Mouse (Mus musculus) lung, embryonic 14.5 days (tissue): Measurements from ENCODE around the gene Bahd1. TPM values are rescaled to one million over a fixed set of nuclear protein-coding genes. Genes with fewer than 3 reads are reported as not detected.
A peak's percentile ranks its signal among the peaks of the same experiment; 100 is the strongest.

Experiments
- ATAC-seq: fragments of 200-750 bp; cut with Nextera tagmentation; 2 replicates; pipeline ENCODE4 v1.8.0; 2017; ENCODE audit warnings: mild to moderate bottlenecking, moderate TSS enrichment, moderate library complexity; ENCODE audit not compliant: insufficient read depth
- DNase-seq: peaks from one replicate; pipeline ENCODE4 v3.0.0-alpha.2; 2015
- H3K27ac ChIP-seq: fragments of 300-500 bp; sonication (generic); 2 replicates; pipeline ENCODE4 v1.5.1; 2014; ENCODE audit warnings: low read depth, mild to moderate bottlenecking, moderate library complexity
- H3K27me3 ChIP-seq: fragments of 300-500 bp; sonication (generic); 2 replicates; pipeline ENCODE4 v1.6.1; 2014; ENCODE audit warnings: low read length, control low read depth; ENCODE audit not compliant: insufficient read depth
- H3K36me3 ChIP-seq: fragments of 300-500 bp; sonication (generic); 2 replicates; pipeline ENCODE4 v1.6.1; 2014; ENCODE audit warnings: control low read depth; ENCODE audit not compliant: insufficient read depth
- H3K4me1 ChIP-seq: fragments of 300-500 bp; sonication (generic); 2 replicates; pipeline ENCODE4 v1.6.1; 2014; ENCODE audit warnings: antibody characterized with exemption, control low read depth; ENCODE audit not compliant: insufficient read depth
- H3K4me2 ChIP-seq: fragments of 300-500 bp; sonication (generic); 2 replicates; pipeline ENCODE4 v1.6.1; 2014; ENCODE audit warnings: mild to moderate bottlenecking
- H3K4me3 ChIP-seq: fragments of 300-500 bp; sonication (generic); 2 replicates; pipeline ENCODE4 v1.5.1; 2014; ENCODE audit warnings: low read depth, low read length
- H3K9ac ChIP-seq: fragments of 300-500 bp; sonication (generic); 2 replicates; pipeline ENCODE4 v1.6.1; 2014
- H3K9me3 ChIP-seq: fragments of 300-500 bp; sonication (generic); 2 replicates; pipeline ENCODE4 v1.6.1; 2016; ENCODE audit warnings: low read depth, low read length, control low read depth
- CTCF ChIP-seq: IDR thresholded peaks from 2 replicates; pipeline ENCODE4 v1.5.1; 2016; ENCODE audit warnings: antibody characterized with exemption, low read depth
- WGBS: fragments of 180-500 bp; shearing (Covaris S2); extraction: QIAGEN DNeasy Blood & Tissue Kit; methylation state at CpG from one replicate; pipeline ENCODE4 v1.1.7; 2014; 5-methylcytosine and 5-hydroxymethylcytosine counted together
- polyA plus RNA-seq: library from polyadenylated mRNA; unstranded; fragments of >200 nt; fragmentation: Nextera tagmentation; extraction: Ambion mirVana; gene quantifications from 2 replicates; pipeline ENCODE4 v1.2.1, GENCODE M21; 2014

The Bahd1 gene
- polyA plus RNA-seq, 1 experiment from 2014 or later: 0.83 TPM

GRCm38 (mm10) chr2:118913551-118914276, 13.5 kb downstream of the Bahd1 start:
- WGBS: 54% methylated on average over 11 of the region's 11 CpGs
- no peaks in the 10 kb centered on the region for H3K9me3 ChIP-seq
- H3K4me1 ChIP-seq: 0 out of 2 replicates have a peak, but pooled peaks cover 3% of the 10 kb centered on the region
- ATAC-seq (no peak), DNase-seq (no peak)
- H3K4me2 ChIP-seq: no peak overlapping the region
- 0 out of 2 replicates have a peak overlapping the region, but pooled peaks have one; percentile 7 for H3K9ac ChIP-seq
- H3K36me3 ChIP-seq: 0 out of 2 replicates have a peak, but pooled peaks cover 9% of the 10 kb centered on the region
- H3K27me3 ChIP-seq: no peaks in the 10 kb centered on the region
- H3K27ac ChIP-seq: no peak overlapping the region
- H3K4me3 ChIP-seq: no peak overlapping the region
- TF ChIP-seq CTCF: no peak

GRCm38 (mm10) chr2:118914685-118915084, 14.5 kb downstream of the Bahd1 start:
- Histone ChIP-seq H3K4me3 (no peak overlapping the region), H3K9me3 (no peaks in the 10 kb centered on the region), H3K4me2 (no peak overlapping the region), H3K27ac (no peak overlapping the region), H3K27me3 (no peaks in the 10 kb centered on the region), H3K9ac (no peak overlapping the region), H3K4me1 (0 out of 2 replicates have a peak, but pooled peaks cover 3% of the 10 kb centered on the region), H3K36me3 (0 out of 2 replicates have a peak, but pooled peaks cover 13% of the 10 kb centered on the region)
- no peak for TF ChIP-seq CTCF
- DNase-seq (no peak), ATAC-seq (no peak)
- 53% methylated on average over 8 of the region's 8 CpGs for WGBS

DNA sequence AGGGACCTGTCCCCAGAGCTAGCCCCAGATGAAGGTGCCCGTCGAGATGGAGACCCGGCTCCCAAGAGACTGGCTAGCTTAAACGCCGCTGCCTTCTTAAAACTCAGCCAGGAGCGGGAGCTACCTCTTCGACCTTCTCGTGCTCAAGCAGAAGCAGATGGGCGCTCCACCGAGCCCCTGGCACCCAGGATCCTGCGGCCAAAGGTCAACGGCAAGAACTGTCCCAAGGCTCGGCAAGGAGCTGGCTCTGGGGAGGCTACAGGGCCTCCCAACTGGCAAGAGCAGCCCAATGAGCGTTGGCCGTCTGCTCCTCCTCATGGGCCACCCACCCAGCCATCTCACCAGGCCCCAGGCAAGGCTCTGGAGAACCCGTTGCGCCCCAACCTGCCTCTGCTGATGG, 16.3 kb downstream of the Bahd1 start:
- ATAC-seq: no peak

DNA sequence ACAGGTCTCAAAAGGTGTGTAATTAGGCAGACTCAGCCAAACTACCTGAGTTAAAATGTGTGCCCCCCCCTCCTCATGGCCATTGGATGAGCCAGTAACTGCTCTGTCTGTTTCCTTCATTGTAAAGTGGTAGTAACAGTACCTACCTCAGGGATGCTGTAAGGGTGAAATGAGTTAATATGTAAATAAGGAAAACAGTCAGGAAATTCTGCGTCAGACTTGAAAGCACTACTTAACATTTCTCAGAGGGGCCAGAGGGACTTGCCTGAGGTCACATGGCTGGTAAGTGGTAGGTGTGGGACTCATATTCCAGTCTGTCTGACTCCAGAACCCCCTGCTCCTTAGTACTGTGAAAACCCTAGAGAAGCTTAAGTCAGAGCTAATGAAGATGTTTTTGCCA, 18.4 kb downstream of the Bahd1 start:
- Histone ChIP-seq H3K9ac (no peak overlapping the region), H3K27me3 (no peaks in the 10 kb centered on the region), H3K36me3 (peaks cover 31% of the 10 kb centered on the region; the same call in 1 of the 2 replicates), H3K4me1 (0 out of 2 replicates have a peak, but pooled peaks cover 3% of the 10 kb centered on the region), H3K27ac (0 out of 2 replicates have a peak overlapping the region, but pooled peaks have one; percentile 20), H3K9me3 (no peaks in the 10 kb centered on the region), H3K4me3 (no peak overlapping the region), H3K4me2 (no peak overlapping the region)
- DNase-seq (peak; percentile 19), ATAC-seq (no peak; the same call in 1 of the 2 replicates)
- TF ChIP-seq CTCF: no peak
- 38% methylated on average over 1 of the region's 1 CpGs for WGBS

More for the DNA sequence above, 16.3 kb downstream of the Bahd1 start:
- Histone ChIP-seq H3K27me3 (no peaks in the 10 kb centered on the region), H3K4me1 (0 out of 2 replicates have a peak, but pooled peaks cover 3% of the 10 kb centered on the region), H3K9me3 (no peaks in the 10 kb centered on the region), H3K9ac (no peak overlapping the region), H3K36me3 (peaks cover 20% of the 10 kb centered on the region; the same call in 1 of the 2 replicates), H3K27ac (no peak overlapping the region), H3K4me3 (no peak overlapping the region), H3K4me2 (no peak overlapping the region)
- 87% methylated on average over 17 of the region's 17 CpGs for WGBS
- no peak for DNase-seq
- no peak for TF ChIP-seq CTCF

GRCm38 (mm10) chr2:118920428-118920827, 20.3 kb downstream of the Bahd1 start:
- H3K9ac ChIP-seq: no peak overlapping the region
- no peaks in the 10 kb centered on the region for H3K9me3 ChIP-seq
- no peak for ATAC-seq
- peaks cover 35% of the 10 kb centered on the region; the same call in 1 of the 2 replicates for H3K36me3 ChIP-seq
- TF ChIP-seq CTCF: no peak
- no peaks in the 10 kb centered on the region for H3K27me3 ChIP-seq
- 77% methylated on average over 3 of the region's 3 CpGs for WGBS
- H3K27ac ChIP-seq: no peak overlapping the region
- no peaks in the 10 kb centered on the region for H3K4me1 ChIP-seq
- no peak overlapping the region for H3K4me2 ChIP-seq
- no peak for DNase-seq
- H3K4me3 ChIP-seq: no peak overlapping the region

DNA sequence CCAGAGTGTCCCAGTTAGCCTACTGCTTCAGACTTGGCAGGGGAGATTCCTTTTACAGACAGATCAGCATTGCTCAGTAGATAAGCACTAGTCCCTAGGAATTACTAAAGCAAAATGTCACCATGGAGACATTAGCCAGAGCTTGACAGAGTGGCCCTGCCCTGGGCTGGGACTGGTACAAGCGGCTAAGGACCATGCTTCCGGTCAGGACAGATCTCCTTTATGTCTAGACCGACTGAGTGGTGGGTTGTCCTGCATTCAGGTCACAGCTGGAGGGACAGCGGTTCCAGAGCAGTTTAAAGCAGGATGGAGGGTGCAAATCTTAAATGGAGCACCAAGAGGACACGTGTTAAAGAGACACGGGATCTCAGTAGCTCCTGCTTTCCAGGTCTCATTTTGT, 25.8 kb downstream of the Bahd1 start:
- peak overlapping the region; percentile 77; the same call in 1 of the 2 replicates for H3K27ac ChIP-seq

GRCm38 (mm10) chr2:118926361-118926997, 26.3 kb downstream of the Bahd1 start, which contains the start of gene Chst14:
Chst14 (plus strand) TSS chr2:118926496.
- Histone ChIP-seq H3K36me3 (peaks cover 17% of the 10 kb centered on the region; the same call in 1 of the 2 replicates), H3K4me2 (peak within 1 kb of the TSS; percentile 93), H3K4me1 (peaks cover 15% of the 10 kb centered on the region; the same call in 1 of the 2 replicates), H3K27ac (peak within 1 kb of the TSS; percentile 77), H3K4me3 (peak within 1 kb of the TSS; percentile 75), H3K9me3 (no peaks in the 10 kb centered on the region), H3K27me3 (no peaks in the 10 kb centered on the region), H3K9ac (peak within 1 kb of the TSS; percentile 82)
- ATAC-seq (peak; percentile 97), DNase-seq (peak; percentile 92)
- no peak for TF ChIP-seq CTCF
- WGBS: under 1% methylated on average over 45 of the region's 47 CpGs

More for the DNA sequence above, 25.8 kb downstream of the Bahd1 start:
- ATAC-seq: peak; percentile 72
- peak overlapping the region; percentile 75 for H3K4me3 ChIP-seq
- H3K9me3 ChIP-seq: no peaks in the 10 kb centered on the region
- peak overlapping the region; percentile 93 for H3K4me2 ChIP-seq
- peaks cover 15% of the 10 kb centered on the region; the same call in 1 of the 2 replicates for H3K4me1 ChIP-seq
- TF ChIP-seq CTCF: no peak
- no peak for DNase-seq
- under 1% methylated on average over 6 of the region's 6 CpGs for WGBS
- peak overlapping the region; percentile 82 for H3K9ac ChIP-seq
- peaks cover 18% of the 10 kb centered on the region; the same call in 1 of the 2 replicates for H3K36me3 ChIP-seq
- H3K27me3 ChIP-seq: no peaks in the 10 kb centered on the region
